Mouse (Mus musculus) forebrain, embryonic 14.5 days (tissue): Measurements from ENCODE around the gene Brap. TPM values are rescaled to one million over a fixed set of nuclear protein-coding genes. Genes with fewer than 3 reads are reported as not detected.
"Not testable (repeated sequence)": the region's sequence is repeated elsewhere in the genome, so short reads cannot be mapped to it uniquely, and the experiment has no call there.

Source experiments
- ATAC-seq: fragments of 200-750 bp; cut with Nextera tagmentation; 2 replicates; pipeline ENCODE4 v1.8.0; 2017; ENCODE audit warnings: mild to moderate bottlenecking, moderate library complexity
- DNase-seq: peaks from one replicate; pipeline ENCODE4 v3.0.0-alpha.2; 2015; ENCODE audit warnings: low spot score
- H3K27ac ChIP-seq: fragments of 300-500 bp; sonication (generic); 2 replicates; pipeline ENCODE4 v1.5.1; 2014; ENCODE audit warnings: low read depth, mild to moderate bottlenecking, control low read depth, low read length, moderate library complexity
- H3K27me3 ChIP-seq: fragments of 300-500 bp; sonication (generic); replicated peaks from 2 replicates; pipeline ENCODE4 v1.6.1; 2014; ENCODE audit warnings: low read length, control low read depth, mixed read lengths; ENCODE audit not compliant: control insufficient read depth, insufficient read depth
- H3K36me3 ChIP-seq: fragments of 300-500 bp; sonication (generic); 2 replicates; pipeline ENCODE4 v1.6.1; 2014; ENCODE audit warnings: low read length, control low read depth; ENCODE audit not compliant: control insufficient read depth, insufficient read depth
- H3K4me1 ChIP-seq: fragments of 300-500 bp; sonication (generic); 2 replicates; pipeline ENCODE4 v1.6.1; 2014; ENCODE audit warnings: antibody characterized with exemption, low read length, control low read depth; ENCODE audit not compliant: control insufficient read depth, insufficient read depth
- H3K4me2 ChIP-seq: fragments of 300-500 bp; sonication (generic); 2 replicates; pipeline ENCODE4 v1.6.1; 2014; ENCODE audit warnings: mild to moderate bottlenecking, control low read depth, low read length
- H3K4me3 ChIP-seq: fragments of 300-500 bp; sonication (generic); 2 replicates; pipeline ENCODE4 v1.5.1; 2014; ENCODE audit warnings: low read depth, low read length, control low read depth
- H3K9ac ChIP-seq: fragments of 300-500 bp; sonication (generic); 2 replicates; pipeline ENCODE4 v1.6.1; 2014; ENCODE audit warnings: mild to moderate bottlenecking, low read length, control low read depth, moderate library complexity
- H3K9me3 ChIP-seq: fragments of 300-500 bp; sonication (generic); replicated peaks from 2 replicates; pipeline ENCODE4 v1.6.1; 2016; ENCODE audit warnings: low read length, control low read depth, mixed read lengths; ENCODE audit not compliant: control insufficient read depth
- WGBS: fragments of 180-500 bp; shearing (Covaris S2); extraction: QIAGEN DNeasy Blood & Tissue Kit; methylation state at CpG from one replicate; pipeline ENCODE4 v1.1.7; 2014; 5-methylcytosine and 5-hydroxymethylcytosine counted together
- polyA plus RNA-seq: library from polyadenylated mRNA; unstranded; fragments of >200 nt; fragmentation: Nextera tagmentation; extraction: Ambion mirVana; gene quantifications from 2 replicates; pipeline ENCODE4 v1.2.1, GENCODE M21; 2014

The Brap gene
- polyA plus RNA-seq: 36.8 and 43.5 TPM in 2 replicates

DNA sequence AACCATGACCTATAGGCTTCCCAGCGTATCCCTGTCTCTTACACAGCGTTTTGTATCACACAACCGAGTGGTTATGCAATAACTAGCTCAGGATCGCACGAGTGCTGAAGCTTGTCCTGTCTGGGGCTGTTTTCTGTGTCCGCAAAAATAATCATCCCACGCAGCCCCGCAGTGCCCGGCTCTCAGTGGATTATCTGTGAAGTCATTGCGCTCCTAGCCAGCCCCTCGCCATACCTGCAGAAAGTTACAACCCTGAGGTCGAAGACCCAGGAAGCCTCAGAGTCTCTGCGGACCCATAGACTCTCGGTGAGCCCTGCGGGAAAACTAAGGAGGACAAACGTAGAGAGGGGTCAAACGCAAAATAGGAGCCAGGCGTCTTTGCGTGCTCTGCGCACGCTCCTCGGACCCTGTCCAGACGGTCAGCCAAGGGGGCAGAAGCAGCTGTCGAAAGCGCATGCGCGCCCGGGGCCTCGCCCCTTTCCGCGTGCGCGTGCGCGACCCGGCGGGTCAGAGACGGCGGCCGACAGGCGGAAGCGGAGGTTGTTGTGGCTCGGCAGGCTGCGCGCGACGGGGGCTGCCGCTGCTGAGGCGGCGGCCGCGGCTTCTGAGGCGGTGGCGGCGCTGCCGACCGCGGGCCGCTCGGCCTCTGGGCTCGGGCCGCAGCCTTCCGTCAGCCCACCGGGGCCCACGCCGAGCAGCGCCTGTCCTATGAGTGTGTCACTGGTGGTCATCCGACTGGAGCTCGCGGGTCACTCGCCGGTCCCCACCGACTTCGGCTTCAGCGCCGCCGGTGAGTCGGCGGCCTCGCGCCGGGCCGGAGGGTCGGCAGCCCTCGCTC is at the start of gene Brap, which contains the start of gene Acad10:
Gene Brap, plus strand, starts transcription at position 505 of the 838 bp plus-strand sequence.
Gene Acad10, minus strand, starts transcription at position 456 of the 838 bp plus-strand sequence.
- 1% methylated on average over 82 of the region's 85 CpGs for WGBS
- H3K36me3 ChIP-seq: peaks cover 25% of the 10 kb centered on the region
- peak within 1 kb of the TSS; percentile 55; the same call in 1 of the 2 replicates for H3K27ac ChIP-seq
- DNase-seq (peak; percentile 94), ATAC-seq (peak; percentile 91)
- H3K27me3 ChIP-seq: no peaks in the 10 kb centered on the region
- H3K4me1 ChIP-seq: peaks cover 6% of the 10 kb centered on the region
- no peaks in the 10 kb centered on the region for H3K9me3 ChIP-seq
- H3K4me2 ChIP-seq: peak within 1 kb of the TSS; percentile 93
- peak within 1 kb of the TSS; percentile 83 for H3K9ac ChIP-seq
- H3K4me3 ChIP-seq: peak within 1 kb of the TSS; percentile 73

DNA sequence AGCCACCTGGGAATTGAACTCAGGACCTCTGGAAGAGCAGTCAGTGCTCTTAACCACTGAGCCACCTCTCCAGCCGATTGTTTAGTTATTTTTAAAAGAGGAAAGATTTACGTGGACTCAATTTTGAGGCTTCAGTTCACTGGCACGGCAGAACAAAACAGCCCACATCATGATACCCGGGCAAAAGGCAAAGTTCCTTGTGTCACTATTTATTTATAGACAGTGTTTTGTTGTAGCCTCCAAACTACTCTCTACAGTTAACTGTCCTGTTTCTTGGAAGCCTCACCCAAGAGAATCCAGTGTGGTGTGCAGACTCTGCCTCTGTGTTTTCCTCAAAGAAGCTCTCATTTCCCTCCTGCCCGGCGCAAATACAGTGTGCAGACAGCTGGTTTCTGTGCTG is 48.3 kb upstream of the Brap start:
- H3K9me3 ChIP-seq: no peaks in the 10 kb centered on the region
- WGBS: 87% methylated on average over 6 of the region's 6 CpGs
- H3K27ac ChIP-seq: no peak overlapping the region
- H3K4me1 ChIP-seq: no peaks in the 10 kb centered on the region
- DNase-seq: no peak
- ATAC-seq: no peak
- H3K36me3 ChIP-seq: no peaks in the 10 kb centered on the region
- no peak overlapping the region for H3K4me2 ChIP-seq
- H3K9ac ChIP-seq: no peak overlapping the region
- no peak overlapping the region for H3K4me3 ChIP-seq
- H3K27me3 ChIP-seq: no peaks in the 10 kb centered on the region

DNA sequence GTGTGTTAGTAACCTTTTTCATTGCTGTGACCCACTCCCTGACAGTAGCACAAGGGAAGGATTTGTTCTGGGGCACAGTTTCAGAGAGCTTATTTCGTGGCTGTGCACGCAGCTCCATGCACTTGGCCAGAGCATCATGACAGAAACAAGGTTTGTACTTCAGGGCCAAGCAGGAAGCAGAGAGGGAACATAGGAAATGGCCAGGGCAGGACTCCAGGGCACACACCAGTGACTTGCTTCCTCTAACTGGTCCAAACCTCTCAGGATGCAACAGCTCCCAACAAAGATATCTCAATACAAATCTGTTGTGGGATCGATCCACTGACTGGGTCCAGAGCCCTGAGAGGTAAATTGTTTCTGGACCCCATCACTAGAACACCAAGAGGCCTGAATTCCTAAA is 45.4 kb upstream of the Brap start:
- H3K27ac ChIP-seq, H3K9me3 ChIP-seq, H3K4me1 ChIP-seq, H3K4me2 ChIP-seq, H3K9ac ChIP-seq, DNase-seq, H3K36me3 ChIP-seq, ATAC-seq, H3K27me3 ChIP-seq, H3K4me3 ChIP-seq: not testable (repeated sequence)
- WGBS: 79% methylated on average over 3 of the region's 3 CpGs

DNA sequence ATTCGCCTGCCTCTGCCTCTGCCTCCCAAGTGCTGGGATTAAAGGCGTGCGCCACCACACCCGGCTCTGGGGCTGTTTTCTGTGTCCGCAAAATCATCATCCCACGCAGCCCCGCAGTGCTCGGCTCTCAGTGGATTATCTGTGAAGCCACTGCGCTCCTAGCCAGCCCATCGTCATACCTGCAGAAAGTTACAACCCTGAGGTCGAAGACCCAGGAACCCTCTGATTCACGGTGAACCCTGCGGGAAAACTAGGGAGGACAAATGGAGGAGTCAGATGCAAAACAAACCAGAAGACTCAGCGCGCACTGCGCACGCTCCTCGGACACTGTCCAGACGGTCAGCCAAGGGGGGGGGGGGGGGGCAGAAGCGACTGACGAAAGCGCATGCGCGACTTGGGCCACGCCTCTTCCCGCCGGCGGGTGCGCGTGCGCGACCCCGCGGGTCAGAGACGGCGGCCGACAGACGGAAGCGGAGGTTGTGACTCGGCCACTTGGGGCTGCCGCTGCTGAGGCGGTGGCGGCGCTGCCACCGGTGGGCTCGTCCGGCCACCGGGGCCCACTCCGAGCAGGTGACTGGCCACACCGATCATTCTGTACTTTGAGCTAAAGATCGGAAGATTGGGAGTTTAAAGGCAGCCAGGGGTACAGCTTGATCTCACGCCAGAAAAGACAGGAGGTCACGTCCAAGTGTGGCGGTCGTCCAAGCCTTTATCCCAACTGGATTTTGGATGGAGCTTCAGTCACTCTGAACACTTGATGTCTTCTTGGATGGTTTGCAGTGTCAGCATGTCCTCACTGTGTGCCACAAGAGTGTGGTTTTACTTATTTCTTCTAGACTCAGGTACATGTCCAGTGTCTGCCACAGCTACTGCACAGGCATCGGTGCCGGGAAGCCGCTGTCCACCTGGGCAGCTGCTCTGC is 41.5 kb upstream of the Brap start, which contains the start of gene Acad12:
Gene Acad12, minus strand, starts transcription at position 347 of the 922 bp plus-strand sequence.
- H3K27ac ChIP-seq: peak within 1 kb of the TSS; percentile 66; the same call in 1 of the 2 replicates
- peak within 1 kb of the TSS; percentile 87 for H3K9ac ChIP-seq
- H3K4me1 ChIP-seq: peaks cover 6% of the 10 kb centered on the region; the same call in 1 of the 2 replicates
- peak within 1 kb of the TSS; percentile 76 for H3K4me3 ChIP-seq
- no peaks in the 10 kb centered on the region for H3K9me3 ChIP-seq
- H3K36me3 ChIP-seq: no peaks in the 10 kb centered on the region
- under 1% methylated on average over 52 of the region's 58 CpGs for WGBS
- H3K27me3 ChIP-seq: no peaks in the 10 kb centered on the region
- H3K4me2 ChIP-seq: peak within 1 kb of the TSS; percentile 81
- ATAC-seq: peak; percentile 86
- DNase-seq: peak; percentile 85

DNA sequence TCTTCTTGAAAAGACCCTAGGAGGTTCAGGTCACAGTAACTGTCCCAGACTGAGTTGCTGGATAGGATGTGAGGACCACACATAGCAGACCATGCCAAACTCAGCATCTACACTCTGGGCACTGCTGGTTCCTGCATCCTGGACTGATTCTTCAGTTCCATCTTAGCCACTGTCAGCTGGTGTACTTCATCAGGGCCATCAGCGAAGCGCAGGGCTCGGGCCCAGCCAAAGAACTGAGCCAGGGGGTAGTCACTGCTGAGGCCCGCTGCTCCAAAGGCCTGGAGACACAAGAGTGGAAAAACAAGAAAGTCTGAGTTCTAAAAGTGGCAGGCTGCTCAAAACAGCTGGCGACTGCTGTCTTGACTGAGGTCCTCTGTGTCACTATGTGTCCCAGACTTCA is 39.3 kb upstream of the Brap start:
- Histone ChIP-seq H3K4me2 (no peak overlapping the region), H3K36me3 (no peaks in the 10 kb centered on the region)

DNA sequence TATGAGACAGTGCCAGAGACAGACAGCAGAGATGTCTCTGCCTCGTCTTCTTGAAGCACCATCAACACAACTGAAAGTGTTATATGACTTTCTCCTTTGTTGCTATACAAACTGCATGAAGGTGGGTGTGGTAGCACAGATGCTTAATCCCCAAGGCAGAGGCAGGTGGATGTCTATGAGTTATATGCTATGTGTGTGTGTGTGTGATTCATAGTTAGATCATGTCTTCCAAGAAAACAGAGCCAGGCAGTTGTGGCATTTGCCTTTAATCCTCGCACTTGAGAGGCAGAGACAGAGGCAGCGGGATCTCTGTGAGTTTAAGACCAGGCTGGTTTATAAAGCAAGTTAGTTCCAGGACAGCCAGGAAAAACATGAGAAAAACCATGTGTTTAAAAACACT is 37.1 kb upstream of the Brap start:
- Histone ChIP-seq H3K4me3 (no peak overlapping the region), H3K27ac (no peak overlapping the region), H3K36me3 (no peaks in the 10 kb centered on the region), H3K4me2 (no peak overlapping the region), H3K27me3 (no peaks in the 10 kb centered on the region), H3K4me1 (peaks cover 6% of the 10 kb centered on the region; the same call in 1 of the 2 replicates), H3K9ac (no peak overlapping the region), H3K9me3 (no peaks in the 10 kb centered on the region)
- DNase-seq (no peak), ATAC-seq (no peak)
- WGBS: 85% methylated on average over 3 of the region's 3 CpGs

More for the DNA sequence above, 39.3 kb upstream of the Brap start:
- H3K4me3 ChIP-seq: no peak overlapping the region
- H3K9me3 ChIP-seq: no peaks in the 10 kb centered on the region
- 95% methylated on average over 5 of the region's 5 CpGs for WGBS
- DNase-seq (no peak), ATAC-seq (no peak)
- peaks cover 6% of the 10 kb centered on the region; the same call in 1 of the 2 replicates for H3K4me1 ChIP-seq
- no peaks in the 10 kb centered on the region for H3K27me3 ChIP-seq
- H3K9ac ChIP-seq: no peak overlapping the region
- no peak overlapping the region for H3K27ac ChIP-seq

DNA sequence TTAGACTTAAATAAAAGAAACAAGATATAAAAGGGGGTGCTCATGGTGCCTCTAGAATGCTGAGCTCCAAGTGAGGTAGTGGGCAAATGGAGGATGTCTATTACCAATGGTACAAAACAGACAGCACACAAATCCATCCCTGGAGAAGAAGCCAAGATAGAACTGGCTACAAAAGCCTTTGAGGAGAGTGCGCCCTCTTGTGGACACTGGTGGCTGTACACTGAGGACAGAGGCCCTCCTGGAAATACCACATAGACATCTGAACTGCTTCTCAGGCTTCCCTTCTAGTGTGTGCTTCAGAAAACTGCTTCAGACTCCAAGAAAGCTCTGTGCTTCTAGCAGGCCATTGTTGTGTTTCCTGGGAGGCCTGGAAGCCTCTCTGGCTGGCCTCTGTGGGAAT is 32.5 kb upstream of the Brap start:
- peak; percentile 66 for DNase-seq
- Histone ChIP-seq H3K27ac (no peak overlapping the region), H3K27me3 (no peaks in the 10 kb centered on the region), H3K9me3 (no peaks in the 10 kb centered on the region), H3K4me3 (no peak overlapping the region), H3K4me2 (no peak overlapping the region), H3K9ac (no peak overlapping the region), H3K4me1 (no peaks in the 10 kb centered on the region), H3K36me3 (no peaks in the 10 kb centered on the region)
- no peak for ATAC-seq
- 6% methylated on average over 1 of the region's 1 CpGs for WGBS

DNA sequence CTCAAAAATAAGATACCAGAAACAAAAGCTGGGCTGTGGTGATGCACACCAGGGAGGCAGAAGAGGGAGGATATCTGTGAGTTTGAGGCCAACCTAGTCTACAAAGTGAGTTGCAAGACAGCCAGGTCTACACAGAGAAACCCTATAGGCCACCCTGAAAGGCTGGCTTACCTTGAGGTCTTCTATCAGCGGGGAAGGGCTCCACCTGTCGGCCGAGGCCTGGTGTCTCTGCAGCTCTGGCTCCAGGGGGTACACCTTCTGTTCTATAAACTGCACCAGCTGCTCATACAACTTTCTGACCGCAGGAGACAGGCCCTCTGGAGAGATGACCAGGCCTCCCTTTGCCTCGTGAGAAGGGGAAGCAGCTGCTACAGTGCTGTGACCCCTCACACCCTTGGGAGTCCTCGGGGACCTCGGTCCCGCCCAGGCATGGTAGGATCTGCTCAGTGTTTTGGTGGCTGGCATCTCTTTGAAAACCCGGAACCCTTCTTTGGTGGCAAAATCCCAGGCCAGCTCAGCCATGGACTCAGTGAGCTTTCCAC is 29.2 kb upstream of the Brap start:
- 76% methylated on average over 9 of the region's 9 CpGs for WGBS
- H3K27me3 ChIP-seq, DNase-seq, H3K4me1 ChIP-seq, ATAC-seq, H3K4me3 ChIP-seq, H3K9ac ChIP-seq, H3K4me2 ChIP-seq, H3K27ac ChIP-seq, H3K9me3 ChIP-seq, H3K36me3 ChIP-seq: not testable (repeated sequence)
